Mouse (Mus musculus) large intestine, adult 2 months (tissue): ENCODE measurements around the gene Lysmd2. TPM values are rescaled to one million over a fixed set of nuclear protein-coding genes. Genes with fewer than 3 reads are reported as not detected.
"Not testable (repeated sequence)": the region's sequence is repeated elsewhere in the genome, so short reads cannot be mapped to it uniquely, and the experiment has no call there.

Experiments used
- DNase-seq: peaks from one replicate; pipeline ENCODE4 v3.0.0-alpha.2; 2012; ENCODE audit warnings: low read depth, low spot score
- WGBS: fragments of 180-500 bp; shearing (Covaris S2); methylation state at CpG from one replicate; pipeline ENCODE4 v1.1.7; 2018; 5-methylcytosine and 5-hydroxymethylcytosine counted together
- polyA plus RNA-seq: library from polyadenylated mRNA; depleted of rRNA; stranded (reverse); fragments of >200 nt; gene quantifications from 2 replicates; pipeline ENCODE4 v1.2.3, GENCODE M21; 2012; rRNA removed

Lysmd2 gene
- 9.4 and 10.3 TPM in 2 replicates for polyA plus RNA-seq

- under 1% methylated on average over 94 of the region's 94 CpGs for WGBS
- DNase-seq, result no peak
Observed at GRCm38 (mm10) chr9:75625556-75626307, at the start of gene Lysmd2. Gene Lysmd2 (plus strand): TSS chr9:75625741.

- WGBS, result 91% methylated on average over 6 of the region's 6 CpGs
- DNase-seq, result no peak
Observed at GRCm38 (mm10) chr9:75579321-75579720, 46.2 kb upstream of the Lysmd2 start.

GRCm38 (mm10) chr9:75581694-75582350, 43.7 kb upstream of the Lysmd2 start:
- WGBS, result 44% methylated on average over 7 of the region's 7 CpGs
- DNase-seq, result no peak

GRCm38 (mm10) chr9:75589850-75590790, 35.4 kb upstream of the Lysmd2 start:
- 48% methylated on average over 15 of the region's 15 CpGs for WGBS
- no peak for DNase-seq

- 90% methylated on average over 5 of the region's 5 CpGs for WGBS
Observed at GRCm38 (mm10) chr9:75593481-75593880, 32.1 kb upstream of the Lysmd2 start.

GRCm38 (mm10) chr9:75597036-75597435, 28.5 kb upstream of the Lysmd2 start:
- no peak for DNase-seq
- 83% methylated on average over 13 of the region's 13 CpGs for WGBS

More at GRCm38 (mm10) chr9:75593481-75593880, 32.1 kb upstream of the Lysmd2 start:
- no peak for DNase-seq

GRCm38 (mm10) chr9:75597596-75597995, 27.9 kb upstream of the Lysmd2 start:
- 77% methylated on average over 4 of the region's 4 CpGs for WGBS
- no peak for DNase-seq

- DNase-seq, result no peak
- 47% methylated on average over 5 of the region's 5 CpGs for WGBS
Observed at GRCm38 (mm10) chr9:75599191-75599841, 26.2 kb upstream of the Lysmd2 start.

GRCm38 (mm10) chr9:75600166-75600934, 25.2 kb upstream of the Lysmd2 start:
- WGBS, result 72% methylated on average over 7 of the region's 7 CpGs
- no peak for DNase-seq

- no peak for DNase-seq
- WGBS, result 13% methylated on average over 12 of the region's 12 CpGs
Observed at GRCm38 (mm10) chr9:75601510-75601909, 24.0 kb upstream of the Lysmd2 start.

GRCm38 (mm10) chr9:75607496-75607895, 18.0 kb upstream of the Lysmd2 start:
- WGBS, result 90% methylated on average over 4 of the region's 4 CpGs
- no peak for DNase-seq

GRCm38 (mm10) chr9:75609505-75609904, 16.0 kb upstream of the Lysmd2 start:
- 54% methylated on average over 1 of the region's 1 CpGs for WGBS

GRCm38 (mm10) chr9:75609965-75610364, 15.6 kb upstream of the Lysmd2 start:
- DNase-seq, result no peak
- WGBS, result 39% methylated on average over 16 of the region's 16 CpGs

More at GRCm38 (mm10) chr9:75609505-75609904, 16.0 kb upstream of the Lysmd2 start:
- DNase-seq, result no peak

GRCm38 (mm10) chr9:75610571-75611493, 14.7 kb upstream of the Lysmd2 start, which contains the start of gene Tmod2:
Gene Tmod2 (minus strand): TSS chr9:75611325.
- 1% methylated on average over 74 of the region's 74 CpGs for WGBS
- DNase-seq, result no peak

GRCm38 (mm10) chr9:75616560-75616959, 9.0 kb upstream of the Lysmd2 start:
- 60% methylated on average over 3 of the region's 3 CpGs for WGBS
- DNase-seq, result no peak

- WGBS, result 88% methylated on average over 6 of the region's 6 CpGs
- DNase-seq, result no peak
Observed at GRCm38 (mm10) chr9:75618836-75619400, 6.6 kb upstream of the Lysmd2 start.

- DNase-seq, result not testable (repeated sequence)
- WGBS, result 95% methylated on average over 2 of the region's 2 CpGs
Observed at GRCm38 (mm10) chr9:75619761-75620160, 5.8 kb upstream of the Lysmd2 start.
